Mouse (Mus musculus): ENCODE measurements around the gene Nr0b1. TPM values are rescaled to one million over a fixed set of nuclear protein-coding genes. Genes with fewer than 3 reads are reported as not detected.

The Nr0b1 gene
- not detected for polyA plus RNA-seq (2012; fragmentation: generic; extraction: Trizol)
- long read RNA-seq, experiment 1 = 0 reads
- long read RNA-seq, experiment 2 = 0 reads

- TF ChIP-seq MYOD1 (IDR thresholded peaks at IDR 0.05; ENCODE audit: control insufficient read depth, insufficient read length, low read depth) = no peak
- Histone ChIP-seq H3K79me3 (ENCODE audit: low read depth) (no peaks in the 10 kb centered on the region), H3ac (ENCODE audit: control insufficient read depth, insufficient read length, low read depth) (no peak within 1 kb of the TSS), H3K79me2 (ENCODE audit: control insufficient read depth, insufficient read depth) (no peaks in the 10 kb centered on the region), H3K27me3 (ENCODE audit: control insufficient read depth, insufficient read depth, insufficient read length) (no peaks in the 10 kb centered on the region), H3K36me3 (ENCODE audit: control insufficient read depth, insufficient read depth) (no peaks in the 10 kb centered on the region), H3K4me3 (ENCODE audit: insufficient read depth, poor library complexity, severe bottlenecking) (no peak within 1 kb of the TSS)
Measured at GRCm38 (mm10) chrX:86191614-86192419, at the start of gene Nr0b1. Gene Nr0b1, plus strand, starts transcription at chrX:86191764.

GRCm38 (mm10) chrX:86187250-86187649 lies 4.3 kb upstream of the Nr0b1 start:
- TF ChIP-seq MYOG (IDR thresholded peaks at IDR 0.05; ENCODE audit: control insufficient read depth, extremely low read depth, insufficient read length) = no peak
- TF ChIP-seq CEBPB (IDR thresholded peaks at IDR 0.05; ENCODE audit: low read depth) = no peak
- TF ChIP-seq USF1 (IDR thresholded peaks at IDR 0.05; ENCODE audit: low read depth) = no peak
- TF ChIP-seq CTCF (IDR thresholded peaks at IDR 0.05; ENCODE audit: control insufficient read depth, insufficient read depth, insufficient read length) = no peak
- TF ChIP-seq MAX (IDR thresholded peaks at IDR 0.05) = no peak
- no peaks in the 10 kb centered on the region for H3K79me3 ChIP-seq (ENCODE audit: low read depth)
- no peaks in the 10 kb centered on the region for H3K27me3 ChIP-seq (ENCODE audit: control insufficient read depth, insufficient read depth, insufficient read length)
- H3K79me2 ChIP-seq (ENCODE audit: control insufficient read depth, insufficient read depth) = no peaks in the 10 kb centered on the region
- H3ac ChIP-seq (ENCODE audit: control insufficient read depth, insufficient read length, low read depth) = no peak overlapping the region
- H3K36me3 ChIP-seq (ENCODE audit: control insufficient read depth, insufficient read depth) = no peaks in the 10 kb centered on the region
- H3K4me3 ChIP-seq (ENCODE audit: insufficient read depth, poor library complexity, severe bottlenecking) = no peak overlapping the region

GRCm38 (mm10) chrX:86192420-86192994 lies 943 bp downstream of the Nr0b1 start:
- Histone ChIP-seq H3K27me3 (ENCODE audit: control insufficient read depth, insufficient read depth, insufficient read length) (no peaks in the 10 kb centered on the region), H3K79me3 (ENCODE audit: low read depth) (no peaks in the 10 kb centered on the region), H3K4me3 (ENCODE audit: insufficient read depth, poor library complexity, severe bottlenecking) (no peak overlapping the region), H3ac (ENCODE audit: control insufficient read depth, insufficient read length, low read depth) (no peak overlapping the region), H3K36me3 (ENCODE audit: control insufficient read depth, insufficient read depth) (no peaks in the 10 kb centered on the region), H3K79me2 (ENCODE audit: control insufficient read depth, insufficient read depth) (no peaks in the 10 kb centered on the region)
- TF ChIP-seq CEBPB (IDR thresholded peaks at IDR 0.05; ENCODE audit: low read depth) (no peak), USF1 (IDR thresholded peaks at IDR 0.05; ENCODE audit: low read depth) (no peak), FOSL1 (IDR thresholded peaks at IDR 0.05; ENCODE audit: insufficient read depth, low read length, poor library complexity, severe bottlenecking) (no peak), CTCF (IDR thresholded peaks at IDR 0.05; ENCODE audit: control insufficient read depth, insufficient read depth, insufficient read length) (no peak), MAX (IDR thresholded peaks at IDR 0.05) (no peak), MYOG (IDR thresholded peaks at IDR 0.05; ENCODE audit: control insufficient read depth, extremely low read depth, insufficient read length) (no peak), MYOD1 (IDR thresholded peaks at IDR 0.05; ENCODE audit: control insufficient read depth, insufficient read length, low read depth) (no peak)

GRCm38 (mm10) chrX:86193386-86193785 lies 1.8 kb downstream of the Nr0b1 start:
- no peak overlapping the region for H3ac ChIP-seq (ENCODE audit: control insufficient read depth, insufficient read length, low read depth)
- no peak overlapping the region for H3K4me3 ChIP-seq (ENCODE audit: insufficient read depth, poor library complexity, severe bottlenecking)
- TF ChIP-seq MYOG (IDR thresholded peaks at IDR 0.05; ENCODE audit: control insufficient read depth, extremely low read depth, insufficient read length) (no peak), FOSL1 (IDR thresholded peaks at IDR 0.05; ENCODE audit: insufficient read depth, low read length, poor library complexity, severe bottlenecking) (no peak), MAX (IDR thresholded peaks at IDR 0.05) (no peak), USF1 (IDR thresholded peaks at IDR 0.05; ENCODE audit: low read depth) (no peak), CEBPB (IDR thresholded peaks at IDR 0.05; ENCODE audit: low read depth) (no peak), MYOD1 (IDR thresholded peaks at IDR 0.05; ENCODE audit: control insufficient read depth, insufficient read length, low read depth) (no peak), CTCF (IDR thresholded peaks at IDR 0.05; ENCODE audit: control insufficient read depth, insufficient read depth, insufficient read length) (no peak)
- H3K36me3 ChIP-seq (ENCODE audit: control insufficient read depth, insufficient read depth) = no peaks in the 10 kb centered on the region
- H3K27me3 ChIP-seq (ENCODE audit: control insufficient read depth, insufficient read depth, insufficient read length) = no peaks in the 10 kb centered on the region
- H3K79me3 ChIP-seq (ENCODE audit: low read depth) = no peaks in the 10 kb centered on the region
- no peaks in the 10 kb centered on the region for H3K79me2 ChIP-seq (ENCODE audit: control insufficient read depth, insufficient read depth)

- Histone ChIP-seq H3ac (ENCODE audit: control insufficient read depth, insufficient read length, low read depth) (no peak overlapping the region), H3K36me3 (ENCODE audit: control insufficient read depth, insufficient read depth) (no peaks in the 10 kb centered on the region), H3K79me2 (ENCODE audit: control insufficient read depth, insufficient read depth) (no peaks in the 10 kb centered on the region), H3K27me3 (ENCODE audit: control insufficient read depth, insufficient read depth, insufficient read length) (no peaks in the 10 kb centered on the region), H3K79me3 (ENCODE audit: low read depth) (no peaks in the 10 kb centered on the region), H3K4me3 (ENCODE audit: insufficient read depth, poor library complexity, severe bottlenecking) (no peak overlapping the region)
- TF ChIP-seq MYOG (IDR thresholded peaks at IDR 0.05; ENCODE audit: control insufficient read depth, extremely low read depth, insufficient read length) (no peak), USF1 (IDR thresholded peaks at IDR 0.05; ENCODE audit: low read depth) (no peak), MAX (IDR thresholded peaks at IDR 0.05) (no peak), CTCF (IDR thresholded peaks at IDR 0.05; ENCODE audit: control insufficient read depth, insufficient read depth, insufficient read length) (no peak)
Measured at GRCm38 (mm10) chrX:86237246-86237645, 45.7 kb downstream of the Nr0b1 start.

Other genes starting within 250 kb of the Nr0b1 start
- gene Samt3, start 147.6 kb upstream of the Nr0b1 start, polyA plus RNA-seq (2012; fragmentation: generic; extraction: Trizol) = not detected
- 0.13 TPM for gene Mageb4, start 113.3 kb downstream of the Nr0b1 start, polyA plus RNA-seq (2012; fragmentation: generic; extraction: Trizol)